Mouse (Mus musculus): ENCODE results near the gene Tbc1d22a. TPM values are rescaled to one million over a fixed set of nuclear protein-coding genes. Genes with fewer than 3 reads are reported as not detected.

Tbc1d22a gene
- polyA plus RNA-seq, 1 experiment from 2014 or later: 10.8 TPM

DNA sequence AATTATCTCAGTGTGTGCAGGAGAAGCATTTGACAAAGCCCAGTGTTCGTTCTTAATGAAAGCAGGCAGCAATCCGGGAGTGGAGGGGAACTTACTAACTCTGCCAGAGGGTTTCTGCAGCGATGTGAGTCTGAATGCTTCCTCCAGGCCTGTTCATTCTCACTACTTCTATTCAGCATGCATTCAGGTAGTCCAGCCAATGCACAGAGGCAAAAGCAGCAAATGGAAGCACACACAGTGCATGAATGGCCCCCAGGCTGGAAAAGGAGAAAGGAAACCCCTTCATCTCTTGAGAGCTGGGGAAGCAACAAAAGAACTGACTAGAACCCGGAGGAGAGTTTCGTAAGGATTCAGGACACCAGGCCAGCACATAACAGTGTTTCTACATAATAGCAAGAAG, 169.0 kb downstream of the Tbc1d22a start:
- 65% methylated on average over 5 of the region's 5 CpGs for WGBS
- Histone ChIP-seq H3K4me1 (peaks cover 16% of the 10 kb centered on the region), H3K27ac (peak overlapping the region; percentile 49), H3K36me3 (replicated peaks) (no peaks in the 10 kb centered on the region), H3K4me3 (no peak overlapping the region), H3K27me3 (ENCODE audit: poor library complexity, severe bottlenecking) (no peaks in the 10 kb centered on the region), H3K9me3 (no peaks in the 10 kb centered on the region)
- no peak for DNase-seq (ENCODE audit: extremely low spot score, low spot score)

DNA sequence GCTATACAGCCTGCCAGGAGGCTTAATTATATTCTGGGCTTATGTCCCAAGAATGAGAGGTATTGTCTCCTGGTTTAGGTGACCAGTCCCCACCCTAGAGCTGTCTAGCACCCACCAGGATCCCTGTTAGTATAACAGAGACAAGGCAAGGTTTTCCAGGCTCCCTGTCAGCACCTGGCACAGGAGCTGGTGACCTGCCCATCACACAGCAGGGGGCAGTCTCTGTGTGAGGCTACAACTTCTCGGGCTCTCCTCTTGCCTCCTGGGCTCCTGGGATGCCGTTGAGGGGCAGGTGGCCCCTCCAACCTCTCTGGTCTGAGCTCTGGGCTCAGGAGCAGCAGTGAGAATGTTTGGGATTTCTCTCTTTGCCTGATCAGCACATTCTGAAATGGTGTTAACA, 171.2 kb downstream of the Tbc1d22a start:
- Histone ChIP-seq H3K4me1 (peaks cover 16% of the 10 kb centered on the region), H3K36me3 (replicated peaks) (no peaks in the 10 kb centered on the region), H3K9me3 (no peaks in the 10 kb centered on the region), H3K27ac (no peak overlapping the region), H3K4me3 (no peak overlapping the region), H3K27me3 (ENCODE audit: poor library complexity, severe bottlenecking) (no peaks in the 10 kb centered on the region)
- 74% methylated on average over 2 of the region's 2 CpGs for WGBS
- DNase-seq (ENCODE audit: extremely low spot score, low spot score): no peak

DNA sequence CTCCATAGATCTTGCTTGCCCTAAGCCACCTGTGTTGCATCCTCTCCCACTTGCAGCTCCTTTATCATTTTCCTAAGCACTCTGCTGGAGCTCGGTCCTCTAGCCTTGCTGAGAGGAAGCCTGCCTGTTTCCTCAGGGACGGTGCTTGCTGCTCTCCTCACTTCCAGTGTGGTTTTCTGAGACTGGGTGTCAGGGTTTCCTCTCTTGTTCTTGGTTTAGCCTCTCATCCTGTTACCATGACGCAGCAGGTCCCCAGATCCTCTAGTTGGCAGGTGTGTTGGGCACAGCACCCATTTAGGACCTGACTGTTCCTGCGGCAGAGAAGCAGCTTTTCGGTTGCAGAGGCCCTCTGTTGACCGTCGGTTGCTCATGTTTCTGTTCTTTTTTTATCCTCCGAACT, 172.1 kb downstream of the Tbc1d22a start:
- Histone ChIP-seq H3K27ac (peak overlapping the region; percentile 51; the same call in 1 of the 2 replicates), H3K36me3 (replicated peaks) (no peaks in the 10 kb centered on the region), H3K27me3 (ENCODE audit: poor library complexity, severe bottlenecking) (no peaks in the 10 kb centered on the region), H3K4me3 (no peak overlapping the region), H3K4me1 (peaks cover 16% of the 10 kb centered on the region), H3K9me3 (no peaks in the 10 kb centered on the region)
- no peak for DNase-seq (ENCODE audit: extremely low spot score, low spot score)
- WGBS: 85% methylated on average over 8 of the region's 8 CpGs

DNA sequence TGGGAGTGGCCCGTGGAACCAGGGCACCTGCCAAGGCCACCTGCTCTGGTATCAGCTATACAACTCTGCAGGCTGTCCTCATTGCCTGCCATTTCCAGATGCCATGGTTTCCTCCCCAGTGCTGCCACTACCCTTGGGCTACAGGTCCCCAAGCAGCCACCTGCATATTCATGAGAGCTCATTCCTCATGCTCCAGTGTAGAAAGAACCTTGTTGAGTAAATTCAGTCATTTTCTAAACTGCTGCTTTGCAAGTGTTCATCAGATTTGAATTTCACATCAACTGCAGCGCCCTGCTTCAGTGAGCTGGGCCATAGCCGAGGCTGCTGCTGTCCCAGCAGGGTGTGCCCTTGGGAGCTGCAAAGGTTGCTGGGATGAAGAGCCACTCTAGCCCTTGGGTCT, 174.3 kb downstream of the Tbc1d22a start:
- Histone ChIP-seq H3K27me3 (ENCODE audit: poor library complexity, severe bottlenecking) (no peaks in the 10 kb centered on the region), H3K9me3 (no peaks in the 10 kb centered on the region), H3K4me1 (peaks cover 6% of the 10 kb centered on the region), H3K36me3 (replicated peaks) (no peaks in the 10 kb centered on the region), H3K27ac (no peak overlapping the region), H3K4me3 (no peak overlapping the region)
- DNase-seq (ENCODE audit: extremely low spot score, low spot score): no peak
- WGBS: 81% methylated on average over 3 of the region's 3 CpGs

DNA sequence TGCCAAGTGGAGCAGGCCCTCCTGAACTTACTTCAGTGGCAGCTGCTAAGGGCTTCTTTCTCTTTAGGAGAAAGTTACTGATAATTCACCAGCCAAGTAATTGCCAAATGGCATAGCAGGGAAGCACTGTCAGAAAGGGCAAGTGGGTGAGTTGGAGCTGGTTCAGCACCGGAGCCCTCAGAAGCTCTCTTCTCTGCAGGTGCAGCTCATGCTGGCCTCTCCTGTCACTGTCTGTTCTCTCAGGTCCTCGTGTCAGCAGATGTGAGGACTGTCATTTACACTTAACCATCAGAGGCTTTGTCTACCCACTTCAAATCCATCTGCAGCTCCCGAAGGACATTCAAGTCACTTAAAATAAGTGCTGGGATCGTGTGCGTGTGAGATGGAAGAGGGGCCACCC, 190.6 kb downstream of the Tbc1d22a start:
- Histone ChIP-seq H3K27ac (no peak overlapping the region), H3K36me3 (replicated peaks) (no peaks in the 10 kb centered on the region), H3K4me3 (no peak overlapping the region), H3K27me3 (ENCODE audit: poor library complexity, severe bottlenecking) (peaks cover 37% of the 10 kb centered on the region), H3K9me3 (no peaks in the 10 kb centered on the region), H3K4me1 (peaks cover 4% of the 10 kb centered on the region; the same call in 1 of the 2 replicates)
- 83% methylated on average over 5 of the region's 5 CpGs for WGBS
- DNase-seq (ENCODE audit: extremely low spot score, low spot score): no peak

DNA sequence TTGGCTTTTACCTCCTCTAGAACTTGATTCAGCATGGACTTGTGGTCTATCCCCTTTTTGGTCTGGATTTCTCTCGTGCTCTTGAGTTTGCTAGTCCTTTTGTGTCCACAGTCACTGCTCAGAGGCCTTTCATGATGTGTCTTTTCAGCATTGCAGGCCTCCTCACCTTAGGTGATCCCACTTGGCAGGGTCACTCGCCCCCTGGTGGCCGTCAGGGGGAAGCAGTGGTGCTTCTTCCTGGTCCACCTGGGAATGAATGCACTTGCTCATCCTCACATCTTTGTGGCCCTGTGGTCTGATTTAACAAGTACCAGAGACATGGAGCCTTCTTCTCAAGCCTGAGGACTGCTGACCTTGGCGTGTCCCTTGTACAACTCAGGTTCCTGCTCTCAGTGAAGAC, 191.3 kb downstream of the Tbc1d22a start:
- no peaks in the 10 kb centered on the region for H3K36me3 ChIP-seq (replicated peaks)
- H3K9me3 ChIP-seq: no peaks in the 10 kb centered on the region
- peaks cover 44% of the 10 kb centered on the region for H3K27me3 ChIP-seq (ENCODE audit: poor library complexity, severe bottlenecking)
- no peak overlapping the region for H3K27ac ChIP-seq
- 22% methylated on average over 4 of the region's 4 CpGs for WGBS
- H3K4me1 ChIP-seq: peaks cover 5% of the 10 kb centered on the region
- DNase-seq (ENCODE audit: extremely low spot score, low spot score): peak; percentile 55
- no peak overlapping the region for H3K4me3 ChIP-seq

DNA sequence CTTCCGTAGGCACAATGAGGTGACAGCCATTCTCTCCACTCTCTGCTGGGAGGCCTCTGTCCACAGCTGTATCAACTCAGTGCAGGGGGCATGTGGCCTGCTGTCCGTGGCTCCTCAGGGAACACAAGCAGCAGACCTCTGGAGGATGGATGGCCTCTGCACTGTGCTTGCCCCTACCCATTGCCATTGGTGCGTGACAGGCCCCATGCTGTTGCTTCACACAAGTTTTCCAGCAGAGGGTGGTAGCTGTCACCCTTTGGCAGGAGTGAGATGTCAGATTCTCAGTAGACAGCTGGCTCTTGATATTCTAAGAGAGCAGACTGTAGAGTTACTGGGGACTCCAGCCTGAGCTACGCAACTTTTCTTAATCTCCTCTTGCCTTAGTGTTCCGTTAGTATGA, 195.1 kb downstream of the Tbc1d22a start:
- H3K4me3 ChIP-seq: no peak overlapping the region
- no peaks in the 10 kb centered on the region for H3K9me3 ChIP-seq
- no peak for DNase-seq (ENCODE audit: extremely low spot score, low spot score)
- H3K27me3 ChIP-seq (ENCODE audit: poor library complexity, severe bottlenecking): peaks cover 79% of the 10 kb centered on the region
- no peak overlapping the region for H3K27ac ChIP-seq
- no peaks in the 10 kb centered on the region for H3K36me3 ChIP-seq (replicated peaks)
- 86% methylated on average over 5 of the region's 5 CpGs for WGBS
- peaks cover 19% of the 10 kb centered on the region for H3K4me1 ChIP-seq

DNA sequence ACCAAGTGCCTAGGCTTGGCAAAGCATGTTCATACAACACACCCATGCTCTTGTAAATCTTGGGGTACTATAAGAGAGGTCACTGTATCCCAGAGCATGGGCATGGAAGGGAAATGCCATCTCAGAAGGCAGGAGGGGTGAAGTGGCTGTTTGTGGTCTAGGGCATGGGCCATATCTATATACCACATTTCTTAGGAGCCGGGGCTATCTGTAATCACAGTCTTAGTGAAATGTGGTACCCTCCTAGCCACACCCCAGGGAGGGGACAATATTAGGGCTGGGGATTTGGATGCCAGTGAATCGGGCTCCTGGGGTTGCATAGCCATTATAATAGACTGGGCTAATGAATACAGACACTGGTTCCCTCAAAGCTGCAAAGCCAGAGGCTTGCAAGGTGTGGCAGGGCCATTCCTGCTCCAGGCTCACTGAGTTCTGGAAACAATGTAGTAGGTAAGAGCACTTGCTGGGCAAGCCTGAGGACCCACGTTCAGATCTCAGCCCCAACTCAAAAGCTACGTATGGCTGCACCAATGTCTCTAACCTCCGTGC, 197.3 kb downstream of the Tbc1d22a start:
- peaks cover 72% of the 10 kb centered on the region for H3K27me3 ChIP-seq (ENCODE audit: poor library complexity, severe bottlenecking)
- 62% methylated on average over 5 of the region's 5 CpGs for WGBS
- H3K4me1 ChIP-seq: peaks cover 36% of the 10 kb centered on the region
- no peak overlapping the region for H3K27ac ChIP-seq
- no peaks in the 10 kb centered on the region for H3K9me3 ChIP-seq
- H3K4me3 ChIP-seq: no peak overlapping the region
- no peaks in the 10 kb centered on the region for H3K36me3 ChIP-seq (replicated peaks)
- no peak for DNase-seq (ENCODE audit: extremely low spot score, low spot score)

DNA sequence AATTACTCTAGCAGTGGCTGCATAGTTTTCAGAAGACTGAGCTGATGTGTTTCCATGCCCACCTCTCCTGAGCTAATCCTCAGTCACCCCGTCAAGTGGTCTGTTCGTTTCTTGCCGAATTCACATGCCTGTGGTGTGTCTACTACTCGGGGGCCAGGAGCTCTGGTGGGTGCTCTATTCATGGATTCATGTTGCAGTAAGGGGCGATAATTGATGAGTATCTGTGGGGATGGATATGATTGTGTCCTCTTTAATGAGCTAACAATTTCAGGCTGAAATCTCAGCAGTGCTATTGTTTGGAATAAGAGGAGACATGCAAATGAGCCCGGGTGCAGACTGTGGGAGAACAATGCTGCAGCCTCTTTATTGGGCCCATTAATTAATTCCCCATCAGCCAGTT, 201.7 kb downstream of the Tbc1d22a start:
- Histone ChIP-seq H3K27ac (peak overlapping the region; percentile 78), H3K4me1 (peaks cover 65% of the 10 kb centered on the region), H3K36me3 (replicated peaks) (no peaks in the 10 kb centered on the region), H3K9me3 (no peaks in the 10 kb centered on the region), H3K4me3 (no peak overlapping the region), H3K27me3 (ENCODE audit: poor library complexity, severe bottlenecking) (peaks cover 86% of the 10 kb centered on the region)
- peak; percentile 21 for DNase-seq (ENCODE audit: extremely low spot score, low spot score)
- 35% methylated on average over 6 of the region's 6 CpGs for WGBS

DNA sequence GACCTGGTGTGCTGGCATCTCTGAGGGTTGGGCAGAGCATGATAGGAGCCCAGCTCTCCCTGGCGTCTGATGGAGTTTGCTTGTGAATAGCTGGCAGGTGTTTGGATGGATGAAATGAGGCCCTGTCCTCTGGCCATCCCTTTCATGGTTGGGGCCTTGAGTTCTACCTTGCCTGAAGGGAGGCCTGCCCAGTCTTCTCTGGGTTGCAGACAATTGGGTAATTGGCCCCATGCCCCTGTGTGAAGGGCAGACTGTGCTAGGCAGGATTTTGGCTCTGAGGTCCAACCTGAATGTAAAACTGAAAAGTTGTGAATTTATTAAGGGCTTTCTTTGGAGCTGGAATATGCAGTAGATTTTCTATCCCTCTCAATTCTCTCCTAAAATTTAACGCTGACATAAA, 204.2 kb downstream of the Tbc1d22a start:
- H3K9me3 ChIP-seq: no peaks in the 10 kb centered on the region
- H3K27me3 ChIP-seq (ENCODE audit: poor library complexity, severe bottlenecking): peaks cover 83% of the 10 kb centered on the region
- H3K4me1 ChIP-seq: peaks cover 59% of the 10 kb centered on the region
- no peak overlapping the region for H3K4me3 ChIP-seq
- H3K36me3 ChIP-seq (replicated peaks): no peaks in the 10 kb centered on the region
- H3K27ac ChIP-seq: peak overlapping the region; percentile 58; the same call in 1 of the 2 replicates
- WGBS: 74% methylated on average over 2 of the region's 2 CpGs
- DNase-seq (ENCODE audit: extremely low spot score, low spot score): no peak

DNA sequence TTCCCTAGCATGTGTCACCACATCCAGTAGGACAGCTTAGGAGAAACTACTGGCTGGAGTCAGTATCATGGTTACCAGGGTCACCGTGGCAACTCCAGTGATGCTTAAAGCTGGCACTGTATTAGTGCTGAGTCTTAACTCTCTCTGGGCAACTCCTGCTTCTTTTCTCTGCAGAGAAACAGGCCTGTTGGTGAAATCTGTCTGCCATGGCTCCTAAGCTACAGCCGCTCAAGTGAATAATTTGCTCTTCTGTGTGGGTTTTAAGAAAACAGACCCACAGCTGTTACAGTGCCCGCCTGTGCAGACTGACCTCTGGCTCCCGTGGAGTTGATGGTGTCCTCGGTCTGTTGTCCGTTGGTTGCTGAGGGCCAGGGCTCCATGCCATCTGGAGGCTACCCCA, 205.4 kb downstream of the Tbc1d22a start:
- peak; percentile 27 for DNase-seq (ENCODE audit: extremely low spot score, low spot score)
- Histone ChIP-seq H3K36me3 (replicated peaks) (no peaks in the 10 kb centered on the region), H3K27ac (peak overlapping the region; percentile 54; the same call in 1 of the 2 replicates), H3K9me3 (no peaks in the 10 kb centered on the region), H3K27me3 (ENCODE audit: poor library complexity, severe bottlenecking) (peaks cover 71% of the 10 kb centered on the region), H3K4me1 (peaks cover 56% of the 10 kb centered on the region), H3K4me3 (no peak overlapping the region)
- 77% methylated on average over 6 of the region's 6 CpGs for WGBS

DNA sequence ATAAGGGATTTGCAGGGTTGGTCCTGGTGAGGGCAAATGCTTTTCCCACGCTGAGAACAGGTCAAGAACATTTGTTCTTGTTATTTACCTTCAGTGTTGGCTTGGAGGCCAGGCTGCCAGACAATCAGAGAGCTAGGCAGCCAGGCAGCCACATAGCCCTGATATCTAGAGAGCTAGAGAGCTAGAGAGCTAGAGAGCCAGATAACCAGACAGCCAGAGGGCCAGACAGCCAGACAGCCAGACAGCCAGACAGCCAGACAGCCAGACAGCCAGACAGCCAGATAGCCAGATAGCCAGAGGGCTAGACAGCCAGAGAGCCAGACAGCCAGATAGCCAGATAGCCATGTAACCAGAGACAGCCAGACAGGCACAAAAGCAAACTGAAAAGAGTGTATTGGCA, 208.6 kb downstream of the Tbc1d22a start:
- Histone ChIP-seq H3K4me3 (no peak overlapping the region), H3K36me3 (replicated peaks) (no peaks in the 10 kb centered on the region), H3K9me3 (no peaks in the 10 kb centered on the region), H3K27ac (0 out of 2 replicates have a peak overlapping the region, but pooled peaks have one; percentile 35), H3K27me3 (ENCODE audit: poor library complexity, severe bottlenecking) (peaks cover 71% of the 10 kb centered on the region), H3K4me1 (peaks cover 55% of the 10 kb centered on the region)
- 68% methylated on average over 1 of the region's 1 CpGs for WGBS
- no peak for DNase-seq (ENCODE audit: extremely low spot score, low spot score)

DNA sequence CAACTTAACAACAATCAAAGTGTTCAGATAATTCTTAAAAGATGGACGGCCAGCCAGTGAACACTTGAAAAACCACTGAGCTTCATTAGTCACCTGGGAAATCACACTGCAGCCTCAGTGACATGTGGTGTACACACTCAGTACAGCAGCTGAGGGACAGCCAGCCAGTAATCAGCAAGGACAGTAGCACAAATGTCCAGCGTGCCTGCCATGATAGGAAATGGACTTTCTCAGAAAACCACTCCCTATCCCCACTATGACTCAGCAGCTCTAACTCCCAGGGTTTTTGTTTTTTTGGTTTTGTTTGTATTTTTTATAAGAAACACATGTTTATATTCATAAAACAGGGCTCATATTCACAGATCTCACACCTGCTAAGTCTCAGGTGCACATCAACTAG, 209.6 kb downstream of the Tbc1d22a start:
- no peak for DNase-seq (ENCODE audit: extremely low spot score, low spot score)
- no peak overlapping the region for H3K4me3 ChIP-seq
- 96% methylated on average over 2 of the region's 2 CpGs for WGBS
- H3K36me3 ChIP-seq (replicated peaks): no peaks in the 10 kb centered on the region
- no peaks in the 10 kb centered on the region for H3K9me3 ChIP-seq
- H3K4me1 ChIP-seq: peaks cover 55% of the 10 kb centered on the region
- H3K27me3 ChIP-seq (ENCODE audit: poor library complexity, severe bottlenecking): peaks cover 69% of the 10 kb centered on the region
- H3K27ac ChIP-seq: no peak overlapping the region

DNA sequence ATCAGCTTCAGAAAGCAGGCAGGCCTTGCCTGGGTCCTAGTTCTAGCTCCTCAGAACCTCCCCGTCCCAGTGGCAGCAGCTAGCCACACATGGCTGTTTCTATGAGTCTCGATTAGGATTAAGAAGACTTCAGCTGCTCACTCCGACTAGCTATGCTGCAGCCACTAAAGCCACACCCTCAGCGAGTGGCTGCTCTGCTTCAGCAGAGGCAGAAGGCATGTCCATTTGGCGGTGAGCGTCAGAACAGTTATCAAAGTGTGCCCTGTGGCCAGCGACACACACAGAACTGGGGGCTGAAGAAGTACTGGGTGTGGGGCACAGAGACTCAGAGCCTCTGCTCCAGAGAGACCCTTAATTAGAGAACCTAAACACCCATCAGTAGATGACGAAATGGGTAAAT, 210.7 kb downstream of the Tbc1d22a start:
- WGBS: 76% methylated on average over 8 of the region's 8 CpGs
- H3K36me3 ChIP-seq (replicated peaks): no peaks in the 10 kb centered on the region
- H3K4me3 ChIP-seq: no peak overlapping the region

More for the DNA sequence above, 210.7 kb downstream of the Tbc1d22a start:
- DNase-seq (ENCODE audit: extremely low spot score, low spot score): no peak
- Histone ChIP-seq H3K27me3 (ENCODE audit: poor library complexity, severe bottlenecking) (peaks cover 68% of the 10 kb centered on the region), H3K27ac (no peak overlapping the region), H3K4me1 (peaks cover 55% of the 10 kb centered on the region), H3K9me3 (no peaks in the 10 kb centered on the region)

All from forebrain, embryonic 10.5 days (tissue).